Mouse (Mus musculus) Patski (cell line): ENCODE results near the gene Ckap5. TPM values are rescaled to one million over a fixed set of nuclear protein-coding genes. Genes with fewer than 3 reads are reported as not detected.
"Not testable (repeated sequence)": the region's sequence is repeated elsewhere in the genome, so short reads cannot be mapped to it uniquely, and the experiment has no call there.

Source experiments
- ATAC-seq: fragments of 100-300 bp; one replicate; pipeline ENCODE4 v1.8.0; 2021
- CTCF ChIA-PET: fragments of 350-600 bp; sonication (Branson Sonifier 250); formaldehyde crosslinking; loops from one replicate; lab custom pipeline; 2022; ENCODE audit warnings: inconsistent platforms; lab: Charles Lee
- POLR2A ChIA-PET: fragments of 350-600 bp; sonication (Branson Sonifier 250); formaldehyde crosslinking; loops from one replicate; lab custom pipeline; 2022; ENCODE audit warnings: antibody characterized with exemption, inconsistent platforms; lab: Charles Lee
- DNase-seq: peaks from one replicate; pipeline ENCODE4 v3.0.0-alpha.2; 2011; ENCODE audit warnings: low read depth, low spot score
- H3K27me3 ChIP-seq: fragments of 371-371 bp; one replicate; pipeline ENCODE4 v1.5.1; 2021
- CTCF ChIP-seq: fragments of 100-300 bp; IDR thresholded peaks from one replicate; pipeline ENCODE4 v1.5.1; 2021
- in situ Hi-C: fragments of 300-500 bp; cut with MboI; formaldehyde crosslinking; loops from 3 replicates; pipeline ENCODE4 v1.11.1; 2018; ENCODE audit warnings: low pct_unique_long_range_greater_than_20kb, mixed read lengths
- polyA plus RNA-seq: library from polyadenylated mRNA; unstranded; gene quantifications from one replicate; pipeline ENCODE4 v1.2.3, GENCODE M21; 2021

Gene Ckap5
- 58.1 TPM for polyA plus RNA-seq

DNA sequence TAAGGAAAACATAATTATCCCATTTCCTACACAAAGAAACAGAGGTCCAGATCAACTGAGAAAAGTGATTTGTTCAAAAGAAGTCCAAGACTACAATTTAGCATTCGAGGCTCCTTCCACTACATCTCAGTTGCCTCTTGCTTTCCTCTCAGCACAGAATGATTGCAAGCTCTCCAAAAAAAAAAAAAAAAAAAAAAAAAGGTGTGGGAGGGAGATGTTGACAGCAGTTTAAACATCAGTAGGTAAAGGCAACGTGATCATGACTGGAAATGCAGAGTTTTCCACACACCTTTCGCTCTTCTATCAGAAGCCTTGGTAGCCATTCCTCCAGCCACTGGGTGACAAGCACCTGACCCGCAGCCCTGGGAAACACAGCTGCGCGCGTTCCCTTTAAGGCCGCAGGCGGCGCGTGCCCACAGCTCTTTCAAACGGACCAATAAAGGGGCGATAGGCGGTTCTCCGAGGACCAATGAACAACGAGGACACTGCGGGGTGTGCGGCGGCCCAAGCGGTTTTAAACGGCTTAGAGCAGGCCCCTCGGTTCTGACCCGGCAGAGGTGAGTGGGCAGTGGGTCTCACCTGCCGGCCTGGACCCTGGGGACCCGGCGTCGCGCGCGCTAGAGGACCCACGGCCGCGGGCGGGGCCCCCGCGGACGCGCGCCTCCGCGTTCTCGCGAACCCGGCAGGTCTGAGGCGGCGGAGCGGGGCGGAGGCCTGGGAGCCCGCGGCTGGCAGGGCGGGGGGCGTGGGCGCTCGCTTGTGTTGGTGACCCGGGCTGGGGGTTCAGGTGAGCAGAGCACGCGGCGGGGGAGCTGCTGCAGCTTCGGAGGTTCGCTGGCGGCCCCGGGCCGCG lies at the start of gene Ckap5:
Gene Ckap5, plus strand, starts transcription at position 469 of the 853 bp plus-strand sequence.
- no peaks in the 10 kb centered on the region for H3K27me3 ChIP-seq
- ChIA-PET CTCF (interaction anchor here (0.9 kb wide), 1 partner anchor 28 kb away, joined by 3 read pairs; no protein-coding TSS in a partner anchor), POLR2A (interaction anchor here (0.5 to 0.7 kb wide), 3 partner anchors 17 to 494 kb away, joined by 3 read pairs; no protein-coding TSS in a partner anchor)
- ATAC-seq (peak; percentile 92), DNase-seq (peak; percentile 50)
- in situ Hi-C loops: no loop called here
- TF ChIP-seq CTCF: no peak

DNA sequence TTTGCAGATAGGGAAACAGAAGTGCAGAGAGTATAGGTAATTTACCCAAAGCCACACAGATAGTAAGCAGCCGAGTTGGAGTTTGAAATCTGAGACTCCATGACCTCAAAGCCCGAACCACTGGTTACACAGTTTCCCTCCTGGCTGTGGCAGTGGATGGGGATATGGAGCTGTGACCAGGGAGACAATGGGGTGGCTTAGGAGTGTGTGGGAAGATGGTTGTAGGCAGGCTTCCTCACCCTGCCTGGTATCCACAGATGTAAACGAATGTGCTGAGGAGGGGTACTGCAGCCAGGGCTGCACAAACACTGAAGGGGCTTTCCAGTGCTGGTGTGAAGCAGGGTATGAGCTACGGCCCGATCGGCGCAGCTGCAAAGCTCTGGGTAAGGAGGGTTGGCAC lies 49.7 kb upstream of the Ckap5 start:
- H3K27me3 ChIP-seq: no peaks in the 10 kb centered on the region
- ChIA-PET POLR2A (no interaction called here), CTCF (interaction anchor here (1.0 to 2.3 kb wide), 3 partner anchors 10 to 191 kb away, joined by 3 to 7 read pairs (median 4); no protein-coding TSS in a partner anchor)
- no peak for TF ChIP-seq CTCF
- DNase-seq (no peak), ATAC-seq (no peak)
- in situ Hi-C loops: no loop called here

DNA sequence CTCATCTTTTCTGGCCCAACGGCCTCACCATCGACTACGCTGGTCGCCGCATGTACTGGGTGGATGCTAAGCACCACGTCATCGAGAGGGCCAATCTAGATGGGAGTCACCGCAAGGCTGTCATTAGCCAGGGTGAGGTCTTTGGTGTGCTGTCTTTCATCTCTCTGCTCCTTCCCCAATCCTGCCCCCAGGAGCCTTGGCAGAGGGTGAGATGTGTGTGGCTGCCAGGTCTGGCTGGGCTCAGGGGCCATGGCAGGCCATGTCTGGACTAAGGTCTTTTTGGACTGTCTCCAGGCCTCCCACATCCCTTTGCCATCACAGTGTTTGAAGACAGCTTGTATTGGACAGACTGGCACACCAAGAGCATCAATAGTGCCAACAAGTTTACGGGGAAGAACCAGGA lies 46.2 kb upstream of the Ckap5 start:
- CTCF ChIA-PET: interaction anchor here (0.8 to 1.7 kb wide), 5 partner anchors 11 to 195 kb away, joined by 3 to 7 read pairs (median 5); partner anchors contain the start of gene Lrp4
- ATAC-seq: no peak

DNA sequence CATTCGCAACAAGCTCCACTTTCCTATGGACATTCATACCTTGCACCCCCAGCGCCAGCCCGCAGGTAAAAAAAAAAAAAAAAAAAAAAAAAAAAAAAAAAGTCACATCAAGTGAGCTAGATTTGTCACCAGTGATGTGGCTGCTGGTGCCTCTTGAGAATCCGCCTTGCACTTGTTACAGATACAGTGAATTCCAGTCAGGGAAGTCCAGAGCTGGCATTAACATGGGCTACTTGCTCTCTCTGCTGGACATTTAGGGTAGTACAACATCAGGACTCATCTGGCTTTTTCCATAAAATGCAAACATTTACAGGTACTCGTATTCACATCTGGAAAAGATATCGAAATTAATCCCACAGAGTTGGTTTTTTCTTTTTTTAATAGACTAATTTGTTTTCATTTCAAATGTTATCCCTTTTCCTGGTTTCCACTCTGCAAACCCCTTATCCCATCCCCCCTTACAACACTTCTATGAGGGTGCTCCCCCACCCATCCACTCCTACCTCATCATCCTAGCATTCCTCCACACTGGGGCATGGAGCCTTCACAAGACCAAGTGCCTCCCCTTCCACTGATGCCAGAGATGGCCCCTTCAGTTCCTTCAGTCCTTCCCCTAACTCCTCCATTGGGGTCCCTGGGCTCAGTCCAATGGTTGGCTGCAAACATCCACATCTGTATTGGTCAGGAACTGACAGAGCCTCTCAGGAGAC lies 45.6 kb upstream of the Ckap5 start:
- CTCF ChIA-PET: interaction anchor here (0.8 to 1.7 kb wide), 5 partner anchors 11 to 196 kb away, joined by 3 to 7 read pairs (median 5); partner anchors contain the start of gene Lrp4
- DNase-seq (peak; percentile 13), ATAC-seq (no peak)

More for the DNA sequence above, 46.2 kb upstream of the Ckap5 start:
- H3K27me3 ChIP-seq: no peaks in the 10 kb centered on the region
- POLR2A ChIA-PET: interaction anchor here (0.6 to 1.0 kb wide), 2 partner anchors 195 to 230 kb away, joined by 3 read pairs; no protein-coding TSS in a partner anchor
- TF ChIP-seq CTCF: no peak
- in situ Hi-C loops: loop anchor here (5.0 to 10.0 kb wide), 2 partner anchors 198 to 366 kb away; partner anchors contain the start of gene Mybpc3
- no peak for DNase-seq

DNA sequence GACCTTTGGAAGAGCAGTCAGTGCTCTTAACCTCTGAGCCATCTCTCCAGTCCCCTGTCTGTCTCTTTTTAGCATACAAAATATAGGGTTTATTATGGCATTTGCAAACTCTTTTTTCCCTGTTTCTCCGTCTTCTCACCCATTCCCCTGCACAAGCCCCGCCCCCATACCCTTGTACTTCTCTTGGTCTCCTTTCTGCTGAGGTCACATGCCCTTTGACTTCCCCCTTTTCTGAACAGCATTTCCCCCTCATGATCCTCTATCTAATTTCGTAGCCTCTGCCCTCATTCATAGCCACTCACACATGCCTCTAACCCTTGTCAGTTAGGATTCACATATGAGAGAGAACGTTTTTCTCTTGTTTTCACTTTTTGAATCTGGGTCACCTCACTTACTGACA lies 41.9 kb upstream of the Ckap5 start:
- DNase-seq: no peak
- CTCF ChIA-PET: no interaction called here
- POLR2A ChIA-PET: no interaction called here
- no peak for ATAC-seq
- TF ChIP-seq CTCF: no peak
- H3K27me3 ChIP-seq: no peaks in the 10 kb centered on the region
- in situ Hi-C loops: loop anchor here (5.0 to 10.0 kb wide), 2 partner anchors 202 to 370 kb away; partner anchors contain the start of gene Mybpc3

More for the DNA sequence above, 45.6 kb upstream of the Ckap5 start:
- no peaks in the 10 kb centered on the region for H3K27me3 ChIP-seq
- in situ Hi-C loops: loop anchor here (5.0 to 10.0 kb wide), 2 partner anchors 199 to 366 kb away; partner anchors contain the start of gene Mybpc3
- POLR2A ChIA-PET: interaction anchor here (0.6 to 1.0 kb wide), 2 partner anchors 195 to 231 kb away, joined by 3 read pairs; no protein-coding TSS in a partner anchor
- TF ChIP-seq CTCF: no peak

DNA sequence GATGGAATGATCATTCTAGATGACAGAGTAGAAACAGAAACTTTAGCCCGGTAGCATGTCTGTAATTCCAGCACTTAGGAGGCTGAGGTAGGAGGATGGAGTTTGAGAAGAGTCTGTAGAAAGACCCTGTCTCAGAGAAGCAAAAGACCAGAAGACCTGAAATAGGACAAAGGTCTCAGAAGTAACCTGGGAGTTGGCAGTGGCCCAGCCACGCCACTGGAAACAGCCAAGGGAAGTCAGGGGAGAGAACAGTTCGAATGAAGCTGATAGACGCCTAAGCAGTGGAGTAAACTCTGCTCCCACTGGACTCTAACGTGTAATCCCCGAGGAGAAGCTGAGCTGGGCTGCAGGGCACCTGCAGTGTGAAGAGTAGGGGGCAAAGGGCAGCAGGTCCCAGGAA lies 41.3 kb upstream of the Ckap5 start:
- POLR2A ChIA-PET: no interaction called here
- no peaks in the 10 kb centered on the region for H3K27me3 ChIP-seq
- DNase-seq (no peak), ATAC-seq (no peak)
- no peak for TF ChIP-seq CTCF
- CTCF ChIA-PET: no interaction called here
- in situ Hi-C loops: loop anchor here (10.0 kb wide), 1 partner anchor 370 kb away; the partner anchor contains the start of gene Mybpc3

DNA sequence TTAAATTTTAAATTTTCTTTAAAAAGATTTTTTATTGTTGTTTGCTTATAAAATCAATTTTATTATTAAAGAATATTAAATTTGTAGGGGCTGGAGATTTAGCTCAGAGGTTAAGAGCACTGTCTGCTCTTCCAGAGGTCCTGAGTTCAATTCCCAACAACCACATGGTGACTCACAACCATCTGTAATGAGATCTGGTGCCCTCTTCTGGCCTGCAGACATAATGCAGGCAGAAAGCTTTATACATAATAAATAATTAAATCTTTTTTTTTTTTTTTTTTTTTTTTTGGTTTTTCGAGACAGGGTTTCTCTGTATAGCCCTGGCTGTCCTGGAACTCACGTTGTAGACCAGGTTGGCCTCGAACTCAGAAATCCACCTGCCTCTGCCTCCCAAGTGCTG lies 39.3 kb upstream of the Ckap5 start:
- in situ Hi-C loops: loop anchor here (10.0 kb wide), 1 partner anchor 372 kb away; the partner anchor contains the start of gene Mybpc3
- POLR2A ChIA-PET, H3K27me3 ChIP-seq, ATAC-seq, DNase-seq: not testable (repeated sequence)
- CTCF ChIA-PET: interaction anchor here (0.8 to 2.1 kb wide), 5 partner anchors 10 to 372 kb away, joined by 3 to 7 read pairs (median 5); no protein-coding TSS in a partner anchor

DNA sequence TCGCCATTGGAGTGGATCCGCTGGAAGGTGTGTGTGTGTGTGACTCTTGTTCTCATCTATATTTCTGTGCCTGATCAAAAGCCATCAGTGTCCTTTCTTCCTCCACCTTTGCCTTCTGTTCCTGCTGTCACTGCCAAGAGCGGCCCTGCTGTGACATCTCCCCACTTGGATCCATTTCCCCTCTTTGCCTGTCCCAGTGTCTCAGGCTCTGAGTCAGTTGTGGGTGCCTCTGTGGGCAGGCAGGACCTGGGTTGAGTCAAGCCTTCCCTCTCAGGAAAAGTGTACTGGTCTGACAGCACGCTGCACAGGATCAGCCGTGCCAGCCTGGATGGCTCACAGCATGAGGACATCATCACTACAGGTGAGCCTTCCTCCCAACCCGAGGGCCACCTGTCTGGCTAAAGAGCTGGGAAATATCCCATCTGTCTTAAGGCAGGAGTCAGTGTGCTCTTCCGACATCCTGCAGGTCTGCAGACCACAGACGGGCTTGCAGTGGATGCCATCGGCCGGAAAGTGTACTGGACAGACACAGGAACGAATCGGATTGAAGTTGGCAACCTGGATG lies 34.4 kb upstream of the Ckap5 start:
- DNase-seq (no peak), ATAC-seq (no peak)
- CTCF ChIA-PET: interaction anchor here (1.5 kb wide), 1 partner anchor 56 kb away, joined by 3 read pairs; no protein-coding TSS in a partner anchor
- TF ChIP-seq CTCF: no peak
- in situ Hi-C loops: no loop called here
- POLR2A ChIA-PET: no interaction called here
- H3K27me3 ChIP-seq: no peaks in the 10 kb centered on the region

DNA sequence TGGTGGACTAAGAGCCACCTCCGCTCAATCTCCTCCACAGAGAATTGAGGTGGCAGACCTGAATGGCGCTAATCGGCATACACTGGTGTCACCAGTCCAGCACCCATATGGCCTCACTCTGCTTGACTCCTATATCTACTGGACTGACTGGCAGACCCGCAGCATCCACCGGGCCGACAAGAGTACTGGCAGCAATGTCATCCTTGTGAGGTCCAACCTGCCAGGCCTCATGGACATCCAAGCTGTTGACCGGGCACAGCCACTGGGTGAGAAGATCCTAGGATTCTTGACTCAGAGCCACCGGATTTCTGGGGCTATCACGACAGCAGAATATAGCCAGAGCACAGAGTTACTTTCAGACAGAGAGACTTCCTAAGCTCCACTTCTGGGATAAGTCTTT lies 32.6 kb upstream of the Ckap5 start:
- TF ChIP-seq CTCF: no peak
- no peaks in the 10 kb centered on the region for H3K27me3 ChIP-seq
- ChIA-PET CTCF (interaction anchor here (1.3 to 1.5 kb wide), 2 partner anchors 20 to 54 kb away, joined by 3 read pairs; no protein-coding TSS in a partner anchor), POLR2A (no interaction called here)
- DNase-seq (no peak), ATAC-seq (no peak)
- in situ Hi-C loops: no loop called here
